Mouse (Mus musculus): ENCODE results near the gene Kcna5. TPM values are rescaled to one million over a fixed set of nuclear protein-coding genes. Genes with fewer than 3 reads are reported as not detected.

The Kcna5 gene
- 1 to 10 TPM; 1.5 to 1.6 TPM for total RNA-seq (2021)
- long read RNA-seq, experiment 1, partial matches to known transcripts, result 0 of 1 reads
- long read RNA-seq, experiment 1, other reads (novel, unspliced or antisense), result 0 of 1 reads
- long read RNA-seq, experiment 2, partial matches to known transcripts, result 0 of 3 reads
- long read RNA-seq, experiment 2, other reads (novel, unspliced or antisense), result 0 of 3 reads

DNA sequence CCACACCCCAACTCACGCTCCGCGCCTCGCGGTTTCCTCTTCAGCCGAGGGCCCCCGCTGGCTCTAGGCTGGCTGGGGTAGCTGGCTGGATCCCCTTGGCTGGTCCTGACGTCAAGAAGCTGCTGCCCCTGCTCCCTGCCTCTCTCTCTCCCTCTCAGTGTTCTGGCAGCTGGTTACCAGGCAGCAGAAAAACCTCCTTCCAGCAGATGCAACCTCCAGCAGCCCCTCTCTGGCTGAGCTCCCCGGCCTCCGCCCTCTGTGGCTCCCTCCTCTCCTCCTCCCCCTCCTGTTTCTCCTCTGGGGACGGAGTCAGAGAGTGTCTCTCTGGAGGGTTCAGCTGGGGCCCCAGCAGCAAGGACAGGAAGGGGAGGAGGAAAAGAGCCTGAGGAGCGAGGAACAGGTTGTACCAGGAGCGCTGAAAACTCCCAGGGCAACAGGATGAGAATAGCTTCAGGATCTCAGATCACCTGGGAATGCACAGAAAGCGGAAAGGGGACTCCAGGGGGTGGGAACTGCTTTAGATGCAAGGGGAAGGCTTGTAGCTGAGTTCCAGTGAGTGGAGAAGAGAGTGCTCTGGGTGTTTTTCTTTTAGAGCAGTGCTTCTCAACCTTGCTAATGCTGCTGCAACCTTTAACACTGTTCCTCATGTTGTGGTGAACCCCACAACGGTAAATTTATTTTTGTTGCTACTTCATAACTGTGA lies at the start of gene Kcna5:
Kcna5 (minus strand) TSS at position 205 of the 703 bp plus-strand sequence.
- DNase-seq (ENCODE audit: low spot score in 2 of 2), result no peak
- no peak for TF ChIP-seq CTCF (conservative IDR thresholded peaks at IDR 0.05)
- Histone ChIP-seq H3K27ac (no peak within 1 kb of the TSS), H3K4me3 (peak within 1 kb of the TSS; percentile 11; the same call in 1 of the 2 replicates)

DNA sequence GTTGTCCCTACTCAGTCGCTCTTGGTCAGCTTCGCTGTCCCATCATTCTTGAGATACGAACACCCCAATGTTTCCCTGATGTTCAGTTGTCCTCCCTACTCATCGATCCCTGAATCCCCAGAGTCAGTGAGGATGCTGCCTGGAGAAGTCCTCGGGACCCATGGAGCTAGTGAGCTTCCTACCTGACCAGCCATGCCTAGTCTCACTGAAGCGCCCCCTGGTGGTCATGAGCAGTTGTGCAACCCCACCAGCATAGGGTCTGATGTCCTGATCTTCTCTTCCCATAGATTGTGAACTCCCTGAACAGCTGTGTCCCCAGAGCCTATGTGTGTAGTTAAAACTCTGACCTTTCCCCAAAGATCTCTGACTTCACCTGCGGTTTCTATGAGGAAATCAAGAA lies 47.9 kb upstream of the Kcna5 start:
- peak in 1 of 2 experiments; percentile 49 for DNase-seq (ENCODE audit: low spot score in 2 of 2)

DNA sequence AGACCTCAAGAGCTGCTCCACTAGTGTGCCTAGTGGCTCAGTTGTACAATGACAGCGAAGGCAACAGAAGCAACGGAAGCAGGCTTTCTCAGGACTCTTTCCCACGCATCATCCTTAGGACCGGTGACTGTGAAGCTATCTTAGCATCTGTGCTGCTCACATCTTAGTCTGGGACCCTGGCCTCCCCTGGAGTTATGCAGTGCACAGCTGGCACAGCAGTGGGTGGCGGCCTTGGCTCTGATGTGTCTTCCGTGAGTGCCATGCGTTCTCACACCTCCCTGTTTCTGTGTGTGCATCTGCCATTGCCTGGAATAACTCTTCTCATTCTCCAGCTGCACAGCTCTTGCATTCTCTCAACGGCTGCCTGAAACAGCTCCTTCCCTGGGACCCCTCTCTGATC lies 46.4 kb upstream of the Kcna5 start:
- no peak for DNase-seq (ENCODE audit: low spot score in 2 of 2)
- peak; percentile 51 for TF ChIP-seq CTCF (conservative IDR thresholded peaks at IDR 0.05)
- H3K4me3 ChIP-seq, result no peak overlapping the region
- H3K27ac ChIP-seq, result peak overlapping the region; percentile 84

More for the DNA sequence above, 47.9 kb upstream of the Kcna5 start:
- Histone ChIP-seq H3K27ac (peak overlapping the region; percentile 28; the same call in 1 of the 2 replicates), H3K4me3 (no peak overlapping the region)
- peak; percentile 89 for TF ChIP-seq CTCF (conservative IDR thresholded peaks at IDR 0.05)

DNA sequence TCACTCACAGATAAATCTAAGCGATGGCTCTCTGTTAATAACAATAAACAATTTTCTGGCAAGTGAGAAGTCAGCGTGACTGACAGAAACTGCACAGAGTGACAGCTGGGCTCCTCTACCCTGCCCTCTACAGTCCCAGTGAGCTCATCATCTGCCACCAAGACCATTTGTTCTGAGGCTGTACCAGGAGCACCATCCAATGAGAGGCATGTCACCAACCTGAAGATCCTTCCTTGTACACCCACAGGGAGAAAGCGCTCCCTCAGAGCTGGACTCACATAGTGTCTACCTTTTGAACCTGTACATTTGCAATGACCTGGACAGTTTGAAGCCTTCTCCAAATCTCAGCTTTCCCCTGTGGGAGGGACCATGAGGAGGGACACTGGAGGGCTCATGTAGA lies 45.4 kb upstream of the Kcna5 start:
- DNase-seq (ENCODE audit: low spot score in 2 of 2), result no peak
- H3K27ac ChIP-seq, result peak overlapping the region; percentile 84
- H3K4me3 ChIP-seq, result no peak overlapping the region
- peak; percentile 22; the same call in 1 of the 2 replicates for TF ChIP-seq CTCF (conservative IDR thresholded peaks at IDR 0.05)

DNA sequence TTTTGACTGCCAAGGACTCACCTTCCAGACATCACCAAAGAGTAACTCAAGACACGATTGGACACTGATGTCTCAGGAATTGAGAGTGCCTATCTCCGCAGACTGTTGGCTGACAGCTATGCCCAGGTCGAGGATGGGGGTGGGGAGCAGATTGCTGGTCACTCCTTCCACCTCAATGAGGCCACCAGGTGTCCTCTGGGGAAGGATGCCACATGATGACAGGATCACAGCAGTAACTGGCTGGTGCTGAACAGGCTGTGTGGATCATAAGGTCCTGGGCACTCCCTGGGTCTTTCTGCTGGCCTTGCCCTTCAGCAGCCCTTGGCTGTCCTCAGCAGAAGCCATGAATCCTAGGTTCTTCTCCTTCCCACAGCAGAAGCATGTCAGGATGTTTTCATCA lies 42.2 kb upstream of the Kcna5 start:
- Histone ChIP-seq H3K27ac (no peak overlapping the region), H3K4me3 (no peak overlapping the region)
- no peak for TF ChIP-seq CTCF (conservative IDR thresholded peaks at IDR 0.05)
- DNase-seq (ENCODE audit: low spot score in 2 of 2), result no peak

DNA sequence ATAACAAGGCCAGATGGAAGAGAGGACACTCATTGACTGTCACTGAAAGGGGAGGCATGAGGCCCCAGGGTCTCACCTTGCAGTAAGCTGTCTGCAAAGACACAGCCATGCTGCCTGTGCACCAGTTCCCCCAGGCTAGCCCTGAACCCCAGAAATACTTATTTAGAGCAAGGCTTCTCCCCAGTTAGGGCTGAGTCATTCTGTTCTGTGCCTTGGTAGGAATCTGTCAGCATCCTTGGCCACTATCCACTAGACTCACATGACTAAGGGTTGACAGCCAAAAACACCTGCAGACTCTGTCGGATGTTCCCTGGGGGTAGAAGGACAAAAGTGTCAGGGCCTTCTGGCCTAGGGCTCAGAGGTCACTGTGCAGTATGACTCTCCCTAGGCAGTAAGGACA lies 41.4 kb upstream of the Kcna5 start:
- TF ChIP-seq CTCF (conservative IDR thresholded peaks at IDR 0.05), result no peak
- Histone ChIP-seq H3K4me3 (no peak overlapping the region), H3K27ac (no peak overlapping the region)
- no peak for DNase-seq (ENCODE audit: low spot score in 2 of 2)

DNA sequence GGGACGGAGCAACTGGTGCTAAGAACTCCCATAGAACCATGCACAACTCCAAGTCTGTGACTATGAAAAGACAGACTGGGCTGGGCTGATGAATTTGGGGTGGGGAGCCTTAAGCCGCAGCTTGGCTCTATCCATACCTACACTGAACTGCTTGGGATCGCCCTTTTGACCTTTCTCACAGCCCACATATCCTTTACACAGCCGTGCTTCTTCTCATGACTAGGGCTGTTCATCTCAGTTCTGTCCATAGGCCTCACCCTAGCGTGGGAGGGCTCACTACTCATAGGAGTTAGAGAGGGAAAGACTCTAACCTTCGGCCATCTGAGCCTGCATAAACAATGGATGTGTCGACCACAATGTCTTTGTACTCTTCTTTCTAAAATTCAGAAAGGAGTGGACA lies 39.6 kb upstream of the Kcna5 start:
- no peak overlapping the region for H3K27ac ChIP-seq
- H3K4me3 ChIP-seq, result no peak overlapping the region

DNA sequence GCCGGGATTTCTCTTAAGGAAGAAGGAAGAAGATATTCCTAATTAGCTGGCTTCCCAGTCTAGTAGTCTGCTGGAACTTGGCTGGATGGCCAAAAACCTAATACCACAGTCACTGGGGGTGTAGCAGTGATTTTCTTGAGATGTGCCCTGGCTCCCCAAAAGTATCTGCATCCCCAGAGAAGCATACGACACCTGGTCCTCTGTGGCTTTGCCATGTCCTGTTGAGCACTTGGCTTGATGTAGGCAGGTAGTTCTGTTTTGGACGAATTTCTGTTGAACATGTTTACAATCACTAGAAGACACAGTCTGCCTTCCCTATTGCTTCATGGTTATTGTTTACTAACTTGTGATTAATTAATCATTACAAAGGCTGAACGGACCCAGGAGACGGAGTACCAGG lies 37.8 kb upstream of the Kcna5 start:
- no peak overlapping the region for H3K4me3 ChIP-seq
- H3K27ac ChIP-seq, result no peak overlapping the region
- no peak for TF ChIP-seq CTCF (conservative IDR thresholded peaks at IDR 0.05)
- no peak for DNase-seq (ENCODE audit: low spot score in 2 of 2)

More for the DNA sequence above, 39.6 kb upstream of the Kcna5 start:
- TF ChIP-seq CTCF (conservative IDR thresholded peaks at IDR 0.05), result no peak
- no peak for DNase-seq (ENCODE audit: low spot score in 2 of 2)

DNA sequence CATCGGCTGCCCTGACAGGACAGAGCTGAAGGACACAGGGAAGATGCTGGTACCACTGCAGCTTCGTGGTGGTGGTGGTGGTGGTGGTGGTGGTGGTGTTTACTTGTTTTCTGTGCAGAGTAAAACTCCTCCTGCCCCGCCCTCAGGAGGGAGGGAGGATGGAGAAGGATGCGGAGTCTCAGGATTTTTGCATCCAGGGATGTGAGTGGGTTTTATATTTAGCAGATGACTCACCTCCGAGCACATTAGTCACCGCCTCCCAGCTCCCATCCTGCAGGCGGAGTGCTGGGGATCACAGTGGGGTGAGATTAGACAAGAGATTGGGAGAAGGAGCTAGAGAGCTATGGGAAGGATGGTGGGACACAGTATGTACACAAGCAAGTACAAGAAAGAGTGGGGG lies 34.6 kb upstream of the Kcna5 start:
- TF ChIP-seq CTCF (conservative IDR thresholded peaks at IDR 0.05), result no peak
- H3K27ac ChIP-seq, result peak overlapping the region; percentile 74
- DNase-seq (ENCODE audit: low spot score in 2 of 2), result peak; percentile 44 to 80

DNA sequence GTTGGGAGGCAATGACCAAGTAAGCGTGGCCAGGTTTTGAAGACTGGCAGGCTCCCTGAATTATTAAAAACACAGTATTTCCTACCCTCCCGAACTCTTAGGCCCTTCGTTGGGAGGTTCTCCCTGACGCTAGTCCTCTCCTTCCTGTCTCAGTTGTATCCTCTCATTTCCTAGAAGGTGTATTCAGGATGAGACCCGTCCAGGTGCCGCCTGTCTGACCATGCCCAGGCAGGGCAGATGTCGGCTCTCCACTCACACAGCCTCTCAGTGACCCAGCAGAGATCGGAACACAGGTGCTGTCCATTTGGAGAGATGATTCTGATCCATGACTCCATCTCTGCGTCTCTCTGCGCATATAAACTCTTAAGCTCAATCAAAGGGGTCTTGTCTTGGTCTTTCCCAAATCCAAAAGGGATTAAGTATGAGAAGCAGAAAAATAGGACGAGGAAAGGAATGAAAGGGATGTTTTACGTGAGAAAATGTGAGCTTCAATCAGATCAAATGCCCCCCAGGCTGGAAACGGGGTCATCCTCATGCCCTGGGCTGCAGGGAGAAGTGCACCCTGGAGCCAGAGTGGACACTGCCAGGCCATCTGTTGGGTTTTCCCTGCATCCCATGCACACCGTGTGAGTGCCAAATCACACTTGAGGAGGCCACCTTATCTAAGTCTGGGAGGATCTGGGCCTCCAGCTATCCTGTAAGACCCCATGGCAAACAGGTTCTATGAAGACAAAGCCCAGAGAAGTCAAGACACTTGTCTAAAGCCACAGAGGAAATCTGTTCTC lies 33.0 kb upstream of the Kcna5 start:
- H3K27ac ChIP-seq, result no peak overlapping the region
- no peak for DNase-seq (ENCODE audit: low spot score in 2 of 2)
- H3K4me3 ChIP-seq, result no peak overlapping the region
- TF ChIP-seq CTCF (conservative IDR thresholded peaks at IDR 0.05), result no peak

More for the DNA sequence above, 34.6 kb upstream of the Kcna5 start:
- no peak overlapping the region for H3K4me3 ChIP-seq

DNA sequence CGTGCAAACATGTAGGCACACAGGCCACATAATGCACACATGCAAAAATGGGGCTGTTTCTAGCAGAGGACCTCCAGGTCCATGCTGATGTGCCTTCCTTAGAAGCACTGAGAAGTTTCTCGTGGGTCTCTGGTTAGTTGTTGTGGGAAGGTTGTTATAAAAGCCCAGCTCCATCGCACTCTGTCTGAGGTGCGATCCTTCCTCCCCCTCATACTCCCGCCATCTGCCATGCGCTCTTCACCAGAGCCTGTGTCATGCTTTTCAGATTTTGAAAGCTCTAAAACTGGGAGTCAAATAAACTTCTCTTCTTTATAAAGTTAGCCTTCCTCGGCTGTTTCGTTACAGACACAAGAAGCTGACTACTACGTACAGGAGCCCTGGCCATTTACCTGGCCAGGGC lies 32.1 kb upstream of the Kcna5 start:
- H3K4me3 ChIP-seq, result no peak overlapping the region
- no peak overlapping the region for H3K27ac ChIP-seq
- no peak for DNase-seq (ENCODE audit: low spot score in 2 of 2)
- TF ChIP-seq CTCF (conservative IDR thresholded peaks at IDR 0.05), result no peak

DNA sequence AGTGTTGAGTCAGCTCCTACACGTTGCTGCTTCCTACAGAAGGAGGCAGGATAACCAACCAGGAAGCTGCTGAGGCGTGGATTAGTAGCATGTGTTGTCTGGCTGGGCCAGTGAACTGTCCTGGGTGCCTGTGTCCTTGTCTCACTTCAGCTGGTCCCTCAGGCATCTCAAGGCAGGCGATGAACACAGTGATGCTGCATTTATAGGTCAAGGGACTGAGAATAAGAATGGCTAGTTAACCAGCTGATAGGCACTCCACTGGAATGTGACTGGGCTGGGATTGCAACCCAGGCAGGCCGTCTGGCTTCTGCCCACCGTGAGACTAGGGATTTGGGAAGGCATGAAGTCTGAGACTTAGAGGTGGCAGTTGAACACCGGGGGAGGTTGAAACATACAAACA lies 29.2 kb upstream of the Kcna5 start:
- no peak for TF ChIP-seq CTCF (conservative IDR thresholded peaks at IDR 0.05)
- peak overlapping the region; percentile 69 for H3K27ac ChIP-seq
- no peak for DNase-seq (ENCODE audit: low spot score in 2 of 2)
- H3K4me3 ChIP-seq, result no peak overlapping the region

DNA sequence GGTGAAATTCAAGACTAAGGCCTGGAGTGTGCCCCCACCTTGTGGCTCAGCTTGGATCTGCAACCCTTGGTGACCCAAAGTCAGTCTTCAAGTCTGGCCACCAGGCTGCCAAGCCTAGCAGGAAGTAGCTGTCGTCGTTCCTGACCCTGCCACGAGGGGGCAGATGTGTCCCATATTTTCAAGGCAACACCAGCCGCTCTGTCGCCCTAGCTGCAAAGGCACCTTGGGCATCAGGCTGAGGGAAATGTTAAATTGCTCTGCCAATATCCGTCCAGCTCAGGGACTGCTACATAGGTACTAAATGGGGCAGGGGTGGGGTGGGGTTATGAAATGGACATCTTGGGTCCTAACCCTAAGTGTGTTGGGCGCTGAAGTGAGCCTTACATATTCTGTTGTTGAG lies 28.7 kb upstream of the Kcna5 start:
- peak; percentile 86 for TF ChIP-seq CTCF (conservative IDR thresholded peaks at IDR 0.05)
- H3K4me3 ChIP-seq, result no peak overlapping the region
- H3K27ac ChIP-seq, result peak overlapping the region; percentile 69
- peak; percentile 87 to 92 for DNase-seq (ENCODE audit: low spot score in 2 of 2)
